Mouse (Mus musculus) embryo, embryonic 9.5 days (tissue): ENCODE measurements at regions not wholly inside any gene's neighbourhood (a gene's known extent, or its start where the extent isn't known, plus 50 kb on each side); places are given as distances from the start of the nearest gene placed in this dataset.

ENCODE experiments used
- DNase-seq: peaks from one replicate; pipeline ENCODE4 v3.0.0-alpha.2; 2017; ENCODE audit errors: extremely low spot score

GRCm38 (mm10) chr1:79917426-79918150 is 56.6 kb upstream of the Serpine2 start:
- no peak for DNase-seq
